Mouse (Mus musculus) ovary, postnatal 36 days (tissue): ENCODE data around the gene Olfr91.
A peak's percentile ranks its signal among the peaks of the same experiment; 100 is the strongest.

ENCODE experiments used
- DNase-seq: peaks from one replicate; pipeline ENCODE4 v3.0.0; 2022; ENCODE audit warnings: low spot score, mixed read lengths

The Olfr91 gene

DNA sequence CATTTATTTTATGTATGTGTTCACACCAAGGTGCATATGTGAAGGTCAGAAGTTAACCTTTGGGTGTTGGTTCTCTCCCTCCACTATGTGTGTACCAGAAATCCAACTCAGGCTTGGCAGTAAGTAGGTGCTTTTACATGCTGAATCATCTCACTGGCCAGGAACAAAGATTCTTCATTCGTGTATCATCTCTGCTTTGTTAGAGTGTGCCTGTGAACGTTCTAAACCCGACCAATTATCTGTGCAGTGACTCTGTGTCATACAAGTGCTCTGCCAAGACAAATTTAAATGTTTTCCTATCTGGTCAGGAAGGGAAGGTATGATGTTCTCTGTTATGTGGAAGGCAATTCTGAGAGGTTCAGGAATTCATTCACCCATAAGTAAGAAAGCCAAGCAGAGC, 36.6 kb downstream of the Olfr91 start:
- DNase-seq = no peak

DNA sequence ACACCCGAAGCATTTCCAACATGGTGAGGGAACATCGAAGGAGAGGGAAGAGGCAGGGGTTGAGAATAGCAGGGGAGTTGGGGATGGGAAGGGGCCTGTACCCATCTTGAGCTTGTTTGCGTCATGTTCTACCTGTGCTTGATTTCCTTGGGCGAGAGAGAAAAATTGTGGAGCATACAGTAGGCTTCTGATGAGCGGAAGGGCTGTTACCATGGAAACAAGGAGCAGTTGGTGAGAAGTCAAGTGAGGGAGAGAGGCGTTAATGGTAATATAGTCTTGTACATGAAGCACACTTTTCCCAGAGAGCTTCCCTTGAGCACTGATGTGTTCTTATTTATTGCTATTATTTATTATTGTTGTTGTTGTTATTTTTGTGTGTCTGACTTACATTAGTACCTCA, 41.1 kb downstream of the Olfr91 start:
- DNase-seq = no peak

DNA sequence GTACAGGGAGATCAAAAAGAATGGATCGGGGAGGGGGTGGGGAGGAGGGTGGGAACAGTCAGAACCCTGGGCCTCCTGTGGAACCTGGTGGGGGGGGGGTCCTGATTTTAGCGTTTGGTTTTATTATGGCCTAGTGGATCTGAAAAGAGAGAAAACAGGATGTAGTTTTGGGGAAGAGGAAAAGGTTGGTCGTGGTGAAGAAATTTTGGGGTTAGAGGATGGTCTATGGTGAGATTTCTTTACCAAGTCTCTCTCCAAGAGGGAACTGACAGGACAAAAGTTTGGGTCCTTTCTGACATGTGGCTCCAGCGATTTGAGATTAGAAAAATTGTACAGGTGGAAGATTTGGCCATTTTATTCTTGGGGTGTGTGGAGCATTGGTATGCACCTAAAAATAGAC, 46.3 kb downstream of the Olfr91 start:
- no peak for DNase-seq

DNA sequence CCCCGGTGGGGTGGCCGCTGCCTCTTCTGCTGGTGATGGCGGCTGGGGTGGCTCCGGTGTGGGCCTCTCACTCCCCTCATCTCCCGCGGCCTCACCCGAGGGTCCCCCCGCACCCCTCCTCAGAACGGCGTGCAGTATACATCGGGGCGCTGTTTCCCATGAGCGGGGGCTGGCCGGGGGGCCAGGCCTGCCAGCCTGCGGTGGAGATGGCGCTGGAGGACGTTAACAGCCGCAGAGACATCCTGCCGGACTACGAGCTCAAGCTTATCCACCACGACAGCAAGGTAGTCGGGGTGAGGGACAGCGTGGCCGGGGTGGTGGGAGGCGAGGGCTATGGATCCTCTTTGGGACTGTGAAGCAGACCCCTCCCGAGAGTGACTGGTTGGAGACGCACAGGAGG, 47.2 kb downstream of the Olfr91 start:
- DNase-seq = peak; percentile 10

DNA sequence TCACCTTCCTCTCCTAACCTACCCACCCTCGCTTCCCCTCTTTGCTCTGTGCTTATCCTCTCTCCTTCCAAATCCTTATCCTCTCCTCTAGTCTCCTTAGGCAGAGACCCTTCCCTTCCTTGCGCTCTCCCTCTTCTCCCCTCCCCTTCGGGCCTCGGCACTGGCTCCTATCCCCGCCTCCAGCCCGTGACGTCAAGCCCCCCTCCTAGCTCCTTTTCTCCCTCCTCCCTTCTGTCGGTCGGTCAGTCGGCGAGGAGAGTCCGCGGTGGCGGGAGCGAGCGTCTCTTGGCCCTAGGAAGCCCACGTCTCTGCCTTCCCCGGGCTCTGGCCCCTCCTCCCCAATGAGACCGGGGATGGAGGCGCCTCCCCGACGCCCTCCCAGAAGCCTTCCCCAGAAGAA, 47.7 kb downstream of the Olfr91 start:
- DNase-seq = peak; percentile 78

DNA sequence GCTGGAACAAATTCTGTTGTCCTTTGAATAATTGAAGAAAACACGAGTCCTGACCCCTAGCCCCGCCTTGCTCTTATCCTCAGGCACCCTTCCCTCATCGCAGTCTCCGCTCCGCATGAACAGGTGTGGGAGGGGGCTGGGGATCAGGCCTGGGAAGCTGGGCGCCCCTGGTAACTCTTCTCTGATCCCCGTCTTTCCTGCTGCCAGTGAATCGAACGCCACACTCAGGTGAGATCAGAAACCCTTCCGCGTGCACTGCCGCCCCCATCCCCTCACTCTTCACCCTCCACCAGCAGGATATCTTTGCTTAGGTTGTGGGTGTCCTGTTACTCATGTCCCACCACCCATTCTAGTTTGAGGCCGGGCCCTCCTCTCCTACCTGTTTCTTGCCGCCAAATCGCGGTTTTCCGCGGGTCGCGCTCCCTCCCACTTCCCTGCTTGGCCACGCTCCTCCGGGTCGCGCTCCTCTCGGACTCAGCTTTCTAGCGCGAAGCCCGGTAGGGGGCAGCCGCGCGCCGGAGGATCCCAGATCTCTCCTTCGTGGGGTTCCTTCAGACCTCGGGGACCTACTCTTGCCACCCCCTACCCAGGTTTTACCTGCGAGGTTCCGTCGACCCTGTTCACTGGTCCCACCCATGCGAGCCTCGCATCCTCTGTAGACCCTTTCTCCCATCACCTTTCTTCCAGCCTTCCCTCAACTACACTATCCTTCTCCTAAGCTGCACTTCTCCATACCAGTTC, 48.3 kb downstream of the Olfr91 start:
- peak; percentile 73 for DNase-seq

DNA sequence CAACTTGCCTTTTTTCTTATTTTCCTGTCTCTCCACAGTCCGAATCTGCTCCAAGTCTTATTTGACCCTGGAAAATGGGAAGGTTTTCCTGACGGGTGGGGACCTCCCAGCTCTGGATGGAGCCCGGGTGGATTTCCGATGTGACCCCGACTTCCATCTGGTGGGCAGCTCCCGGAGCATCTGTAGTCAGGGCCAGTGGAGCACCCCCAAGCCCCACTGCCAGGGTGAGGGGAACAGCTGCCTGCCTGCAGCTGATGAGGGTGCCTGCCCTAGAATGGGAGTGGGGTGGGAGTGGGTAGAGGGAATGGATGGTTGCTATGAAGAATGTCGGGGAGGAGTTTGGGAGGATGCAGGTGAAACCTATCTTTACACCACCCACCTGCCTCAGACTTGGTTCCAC, 49.7 kb downstream of the Olfr91 start:
- DNase-seq = no peak

DNA sequence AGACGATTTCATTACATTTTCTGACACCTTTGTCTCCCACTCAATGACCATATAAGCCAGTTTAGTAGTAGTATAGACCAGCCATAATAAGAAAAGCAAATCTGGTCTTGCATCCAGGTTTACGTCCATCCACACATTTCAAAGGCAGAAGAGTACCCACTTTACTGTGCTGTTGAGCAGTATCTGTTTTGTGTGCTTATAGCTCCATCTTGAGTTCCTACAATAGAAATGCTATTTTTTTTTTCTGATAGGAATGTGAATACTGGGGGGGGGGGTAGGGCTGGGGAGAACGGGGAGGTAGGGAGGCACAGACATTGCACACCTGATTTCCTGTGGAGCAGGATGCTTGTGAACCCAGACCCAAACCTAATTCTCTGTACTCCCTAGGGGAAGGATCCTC, 50.1 kb downstream of the Olfr91 start:
- DNase-seq = no peak

DNA sequence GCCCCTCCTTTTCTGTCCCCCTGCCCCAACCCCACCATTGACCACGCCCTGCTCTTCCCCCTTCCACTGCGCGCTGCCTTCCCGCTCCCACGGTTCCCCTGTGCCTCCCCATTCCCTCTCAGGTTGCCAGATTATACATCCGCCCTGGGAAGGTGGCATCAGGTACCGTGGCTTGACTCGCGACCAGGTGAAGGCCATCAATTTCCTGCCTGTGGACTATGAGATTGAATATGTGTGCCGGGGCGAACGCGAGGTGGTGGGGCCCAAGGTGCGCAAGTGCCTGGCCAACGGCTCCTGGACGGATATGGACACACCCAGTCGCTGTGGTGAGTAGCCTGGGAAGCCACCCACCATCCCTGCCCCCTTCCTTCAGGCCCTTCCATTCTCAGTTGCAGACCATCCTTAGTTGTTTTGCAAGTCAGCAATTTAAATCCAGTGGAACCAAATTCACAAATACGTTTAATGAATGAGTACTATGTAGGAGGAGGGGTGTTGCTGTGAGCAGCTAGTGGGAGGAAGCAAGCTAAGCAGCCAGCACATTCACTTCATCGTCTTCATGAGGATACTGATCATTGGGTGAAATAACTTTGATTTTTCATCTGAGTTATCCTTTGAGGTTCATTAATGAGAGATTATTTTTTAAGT, 50.6 kb downstream of the Olfr91 start:
- DNase-seq = no peak

DNA sequence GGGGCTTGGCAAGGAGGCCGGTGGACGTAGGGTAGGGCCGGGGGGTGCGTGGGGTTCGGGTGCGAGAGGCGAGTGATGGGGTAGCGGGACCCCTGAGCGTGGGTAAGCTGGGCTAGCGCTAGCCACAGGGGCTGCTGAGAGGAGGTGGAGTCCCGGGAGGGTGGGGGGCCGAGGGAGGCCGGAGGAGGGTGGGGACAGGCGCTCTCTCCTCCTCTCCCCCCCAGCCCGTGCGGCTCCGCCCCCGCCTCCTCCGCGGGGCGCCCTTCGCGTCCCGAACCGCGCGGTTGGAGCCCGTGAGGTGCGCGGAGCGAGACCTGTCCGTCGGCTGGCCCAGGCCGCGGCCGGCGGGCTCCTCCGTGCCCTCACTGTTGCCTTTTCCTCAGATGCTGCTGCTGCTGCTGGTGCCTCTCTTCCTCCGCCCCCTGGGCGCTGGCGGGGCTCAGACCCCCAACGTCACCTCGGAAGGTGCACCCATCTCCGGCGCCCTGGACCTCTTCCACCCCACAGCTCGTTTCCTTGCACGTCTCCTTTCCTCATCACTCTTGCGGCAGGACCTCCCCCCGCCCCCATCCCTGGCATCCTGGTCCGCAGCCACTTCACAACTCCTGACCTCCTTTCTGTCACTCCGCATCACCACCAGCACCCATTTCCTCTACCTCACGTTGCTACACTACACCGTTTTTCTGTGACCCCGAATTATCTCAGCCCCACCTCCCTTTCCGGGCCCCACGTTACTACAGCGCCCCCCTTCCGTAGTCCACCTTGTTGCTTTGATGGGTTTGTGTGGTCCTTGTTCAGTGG, 51.6 kb downstream of the Olfr91 start:
- DNase-seq = peak; percentile 69

DNA sequence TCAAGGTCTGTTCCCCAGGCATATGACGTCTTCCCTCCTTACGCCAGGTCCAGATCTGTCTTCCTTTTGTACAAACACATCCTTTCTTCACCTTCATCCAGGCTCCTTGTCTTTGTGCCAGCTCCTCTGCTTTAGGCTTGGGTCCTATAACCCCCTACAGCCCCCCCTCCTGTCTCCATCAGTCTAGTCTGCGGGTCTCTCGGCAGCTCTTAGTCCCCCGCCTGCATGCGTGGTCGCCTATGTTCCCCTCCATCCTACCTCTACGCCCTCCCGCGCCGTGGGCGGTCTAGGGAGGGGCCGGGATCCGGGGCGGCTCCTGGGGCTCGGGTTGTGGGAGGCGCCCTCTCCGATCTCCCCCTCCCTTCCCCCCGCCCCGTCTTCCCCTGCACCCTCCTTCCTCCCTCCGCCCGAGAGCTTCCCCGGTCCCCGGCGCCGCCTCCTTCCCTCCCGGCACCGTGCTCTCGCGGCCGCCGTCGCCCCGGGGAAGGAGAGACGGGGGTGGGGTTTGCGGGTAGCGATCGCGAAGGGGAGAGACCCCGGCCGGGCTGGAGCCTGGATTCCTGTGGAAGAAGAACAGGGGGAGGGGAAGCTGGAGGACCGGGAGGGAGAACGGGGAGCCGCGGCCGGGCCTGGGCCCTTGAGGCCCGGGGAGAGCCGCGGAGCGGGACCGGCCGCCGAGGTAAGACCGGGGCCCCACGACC, 52.3 kb downstream of the Olfr91 start, which contains the start of gene Gabbr1:
Gene Gabbr1 (plus strand): TSS at position 356 of the 701 bp plus-strand sequence.
- DNase-seq = peak; percentile 85

DNA sequence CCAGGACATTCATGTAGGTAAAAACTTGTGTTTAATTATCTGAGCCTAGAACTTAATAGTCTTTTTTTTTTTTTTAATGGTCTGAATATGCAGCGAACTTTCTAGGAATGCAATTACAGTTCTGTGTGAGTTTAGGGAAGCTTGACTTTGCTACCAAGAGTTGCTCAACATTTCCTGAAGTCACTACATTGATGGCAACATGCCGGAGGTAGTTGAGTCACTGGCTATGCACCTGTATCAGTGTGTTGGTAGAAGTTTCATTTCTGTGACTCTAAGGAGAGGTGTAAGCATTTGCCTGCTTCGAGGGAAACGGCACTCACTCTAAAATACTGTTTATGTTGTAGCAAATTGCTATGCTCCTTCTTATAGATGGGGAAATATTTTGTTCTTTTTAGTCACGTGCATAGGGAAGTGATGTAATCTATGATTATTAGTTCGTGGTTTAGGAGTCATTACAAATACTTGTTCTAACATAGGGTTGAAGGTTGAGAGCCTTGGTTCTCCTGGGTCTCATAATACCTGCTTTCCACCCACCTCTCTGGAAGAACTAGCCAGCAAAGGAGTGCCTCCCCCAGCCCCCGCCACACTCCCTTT, 53.3 kb downstream of the Olfr91 start:
- DNase-seq = no peak
